Mouse (Mus musculus) stomach, embryonic 14.5 days (tissue): ENCODE measurements around the gene Zbtb8os. TPM values are rescaled to one million over a fixed set of nuclear protein-coding genes. Genes with fewer than 3 reads are reported as not detected.
A peak's percentile ranks its signal among the peaks of the same experiment; 100 is the strongest.

Experiments used
- ATAC-seq: fragments of 200-750 bp; cut with Nextera tagmentation; 2 replicates; pipeline ENCODE4 v1.8.0; 2017; ENCODE audit warnings: low read depth, moderate TSS enrichment; ENCODE audit not compliant: insufficient number of reproducible peaks, insufficient read depth, low FRiP score
- H3K27ac ChIP-seq: fragments of 300-500 bp; sonication (generic); 2 replicates; pipeline ENCODE4 v1.5.1; 2014; ENCODE audit warnings: mild to moderate bottlenecking, low read length, moderate library complexity, mixed read lengths
- H3K27me3 ChIP-seq: fragments of 300-500 bp; sonication (generic); 2 replicates; pipeline ENCODE4 v1.6.1; 2014; ENCODE audit warnings: low read length, control low read depth, mixed read lengths; ENCODE audit not compliant: control insufficient read depth, insufficient read depth
- H3K36me3 ChIP-seq: fragments of 300-500 bp; sonication (generic); 2 replicates; pipeline ENCODE4 v1.6.1; 2014; ENCODE audit warnings: mild to moderate bottlenecking, control low read depth, low read length, moderate library complexity, mixed read lengths; ENCODE audit not compliant: control insufficient read depth, insufficient read depth
- H3K4me1 ChIP-seq: fragments of 300-500 bp; sonication (generic); 2 replicates; pipeline ENCODE4 v1.6.1; 2014; ENCODE audit warnings: low read length, control low read depth, mixed read lengths; ENCODE audit not compliant: control insufficient read depth, insufficient read depth
- H3K4me2 ChIP-seq: fragments of 300-500 bp; sonication (generic); replicated peaks from 2 replicates; pipeline ENCODE4 v1.6.1; 2014; ENCODE audit warnings: low read depth, low read length, control low read depth
- H3K4me3 ChIP-seq: fragments of 300-500 bp; sonication (generic); 2 replicates; pipeline ENCODE4 v1.5.1; 2014; ENCODE audit warnings: low read depth, low read length, control low read depth
- H3K9ac ChIP-seq: fragments of 300-500 bp; sonication (generic); replicated peaks from 2 replicates; pipeline ENCODE4 v1.6.1; 2014; ENCODE audit warnings: low read depth, mild to moderate bottlenecking, control low read depth, low read length, moderate library complexity, mixed read lengths
- H3K9me3 ChIP-seq: fragments of 300-500 bp; sonication (generic); 2 replicates; pipeline ENCODE4 v1.6.1; 2016; ENCODE audit warnings: low read depth, low read length, control low read depth; ENCODE audit not compliant: control insufficient read depth
- WGBS: fragments of 180-500 bp; shearing (Covaris S2); extraction: QIAGEN DNeasy Blood & Tissue Kit; methylation state at CpG from one replicate; pipeline ENCODE4 v1.1.7; 2014; 5-methylcytosine and 5-hydroxymethylcytosine counted together
- polyA plus RNA-seq: library from polyadenylated mRNA; unstranded; fragments of >200 nt; fragmentation: Nextera tagmentation; extraction: Ambion mirVana; gene quantifications from 2 replicates; pipeline ENCODE4 v1.2.1, GENCODE M21; 2014

The Zbtb8os gene
- 46.7 and 52.2 TPM in 2 replicates for polyA plus RNA-seq

DNA sequence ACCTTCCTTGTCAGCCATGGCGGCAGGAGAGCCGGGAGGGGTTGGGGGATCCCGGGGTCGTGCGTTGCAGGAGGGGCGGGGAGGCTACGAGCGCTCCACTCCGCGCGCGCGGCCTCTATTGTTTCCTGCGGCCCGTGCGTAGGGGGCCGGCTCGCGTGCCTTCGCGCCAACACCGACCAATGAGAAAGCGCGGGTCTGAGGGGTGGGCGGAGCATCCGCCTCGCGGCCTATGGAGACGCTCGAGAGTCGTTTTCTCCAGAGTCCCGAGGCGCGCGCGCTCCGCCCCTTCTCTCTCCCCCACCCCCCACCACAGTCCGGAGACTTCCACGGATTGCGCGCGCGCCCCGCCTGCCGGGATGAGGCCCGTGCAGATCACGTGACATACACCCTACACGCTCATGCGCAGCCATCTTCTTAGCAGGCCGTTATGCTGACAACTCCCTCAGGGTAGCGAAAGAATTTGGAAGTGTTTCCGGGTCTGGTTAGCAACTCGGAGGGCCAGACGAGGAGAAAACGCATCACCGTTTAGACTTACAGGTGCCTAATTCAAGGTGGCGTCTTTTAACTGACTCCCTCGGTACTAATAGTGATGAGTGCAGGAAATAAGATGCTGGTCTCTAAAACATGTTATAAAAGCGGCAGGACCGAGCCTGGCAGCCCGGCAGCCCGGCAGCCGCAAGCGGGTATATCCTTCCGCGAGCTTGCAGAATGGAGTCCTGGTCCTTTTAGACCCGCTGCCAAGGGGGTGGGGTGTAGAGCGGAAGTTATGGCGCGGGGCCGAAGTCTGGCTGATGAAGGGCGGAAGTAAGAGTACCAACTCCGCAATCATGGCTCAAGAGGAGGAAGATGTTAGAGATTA is at the start of gene Zbtb8os, which contains the start of gene Rbbp4:
Zbtb8os (plus strand) TSS at position 480 of the 859 bp plus-strand sequence.
Rbbp4 (minus strand) TSS at position 155 of the 859 bp plus-strand sequence.
- no peaks in the 10 kb centered on the region for H3K9me3 ChIP-seq
- H3K4me3 ChIP-seq: peak within 1 kb of the TSS; percentile 96
- peak within 1 kb of the TSS; percentile 99 for H3K27ac ChIP-seq
- peak within 1 kb of the TSS; percentile 87 for H3K9ac ChIP-seq
- peak within 1 kb of the TSS; percentile 74 for H3K4me2 ChIP-seq
- H3K36me3 ChIP-seq: peaks cover 19% of the 10 kb centered on the region; the same call in 1 of the 2 replicates
- peaks cover 14% of the 10 kb centered on the region for H3K4me1 ChIP-seq
- WGBS: under 1% methylated on average over 68 of the region's 73 CpGs
- no peaks in the 10 kb centered on the region for H3K27me3 ChIP-seq
- peak; percentile 98 for ATAC-seq

DNA sequence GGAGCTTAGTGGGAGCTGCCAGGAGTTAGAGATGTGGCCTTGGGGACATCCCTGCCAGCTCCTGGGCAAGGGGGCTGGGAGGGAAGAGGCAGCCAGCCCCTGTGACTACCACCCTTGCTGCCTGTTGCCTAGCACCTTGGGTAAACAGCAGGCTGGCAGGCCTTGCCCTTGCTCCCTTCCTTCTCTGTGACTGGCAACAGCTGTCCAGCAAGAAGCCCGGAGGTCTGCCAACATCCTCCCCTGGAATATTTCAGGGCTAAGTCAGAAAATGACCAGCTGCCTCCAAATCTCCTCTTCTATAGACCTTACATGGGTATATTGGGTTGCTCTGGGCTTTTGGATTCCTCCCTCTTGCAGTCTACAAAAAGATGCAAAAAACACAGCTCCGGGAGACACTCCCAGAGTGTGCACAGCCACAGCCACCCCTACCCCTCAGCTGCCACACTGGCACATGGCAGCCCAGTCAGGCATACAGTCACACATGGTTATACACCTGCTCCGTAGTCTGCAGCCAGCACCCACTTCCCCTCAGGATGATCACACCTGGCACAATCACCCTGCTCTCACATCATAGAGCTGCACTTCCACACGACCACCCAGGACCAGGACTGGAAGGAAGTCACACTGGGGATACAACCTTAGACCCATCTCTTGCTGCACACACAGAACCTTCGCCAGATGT is 49.4 kb upstream of the Zbtb8os start:
- 42% methylated on average over 5 of the region's 5 CpGs for WGBS
- no peak overlapping the region for H3K4me3 ChIP-seq
- no peaks in the 10 kb centered on the region for H3K9me3 ChIP-seq
- H3K27me3 ChIP-seq: no peaks in the 10 kb centered on the region
- peak overlapping the region; percentile 97; the same call in 1 of the 2 replicates for H3K4me2 ChIP-seq
- no peak overlapping the region for H3K27ac ChIP-seq
- H3K36me3 ChIP-seq: no peaks in the 10 kb centered on the region
- peaks cover 4% of the 10 kb centered on the region; the same call in 1 of the 2 replicates for H3K4me1 ChIP-seq
- H3K9ac ChIP-seq: no peak overlapping the region
- ATAC-seq: 0 out of 2 replicates have a peak, but pooled peaks have one; percentile 7

DNA sequence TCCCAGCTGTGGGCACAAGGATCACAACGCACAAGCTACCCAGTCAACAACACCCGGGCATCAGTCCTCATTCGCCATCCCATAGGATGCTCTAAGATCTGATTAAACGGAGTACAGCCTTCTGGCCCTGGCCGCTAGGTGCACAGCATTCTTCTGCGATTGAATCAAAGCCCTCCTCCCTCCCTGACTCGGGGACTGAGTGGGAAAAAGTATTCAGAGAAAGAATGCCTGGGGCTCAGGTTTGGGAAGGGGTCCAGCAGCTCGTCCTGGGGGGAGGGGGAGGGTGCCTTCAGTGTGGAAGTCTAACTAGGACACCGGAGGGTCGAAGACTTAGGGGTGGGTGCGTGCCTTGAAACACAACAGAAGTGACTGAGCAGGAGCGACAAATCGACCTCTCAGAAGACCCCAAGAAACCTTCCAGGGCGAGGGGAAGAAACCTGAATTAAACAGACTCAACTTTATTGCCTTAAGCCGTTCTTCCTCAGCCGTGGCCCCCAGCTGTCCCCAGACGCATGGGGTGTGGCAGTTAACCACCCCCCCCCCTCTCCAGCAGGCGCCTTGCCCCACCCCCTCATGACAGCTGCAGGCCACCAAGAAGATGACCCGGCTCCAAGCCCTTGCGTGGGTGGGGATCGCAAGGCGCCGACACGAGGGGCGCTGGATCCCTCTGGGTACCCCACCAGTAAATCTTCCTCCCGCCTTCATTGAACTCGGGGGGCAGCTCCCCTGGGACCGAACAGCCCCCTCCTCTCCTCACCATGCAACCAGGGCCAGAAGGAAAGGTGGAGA is 48.6 kb upstream of the Zbtb8os start:
- Histone ChIP-seq H3K4me1 (peaks cover 4% of the 10 kb centered on the region; the same call in 1 of the 2 replicates), H3K27me3 (no peaks in the 10 kb centered on the region), H3K27ac (no peak overlapping the region), H3K9ac (peak overlapping the region; percentile 48; the same call in 1 of the 2 replicates), H3K9me3 (no peaks in the 10 kb centered on the region), H3K36me3 (no peaks in the 10 kb centered on the region), H3K4me2 (peak overlapping the region; percentile 97), H3K4me3 (peak overlapping the region; percentile 54)
- 1% methylated on average over 27 of the region's 28 CpGs for WGBS
- ATAC-seq: peak; percentile 57; the same call in 1 of the 2 replicates

DNA sequence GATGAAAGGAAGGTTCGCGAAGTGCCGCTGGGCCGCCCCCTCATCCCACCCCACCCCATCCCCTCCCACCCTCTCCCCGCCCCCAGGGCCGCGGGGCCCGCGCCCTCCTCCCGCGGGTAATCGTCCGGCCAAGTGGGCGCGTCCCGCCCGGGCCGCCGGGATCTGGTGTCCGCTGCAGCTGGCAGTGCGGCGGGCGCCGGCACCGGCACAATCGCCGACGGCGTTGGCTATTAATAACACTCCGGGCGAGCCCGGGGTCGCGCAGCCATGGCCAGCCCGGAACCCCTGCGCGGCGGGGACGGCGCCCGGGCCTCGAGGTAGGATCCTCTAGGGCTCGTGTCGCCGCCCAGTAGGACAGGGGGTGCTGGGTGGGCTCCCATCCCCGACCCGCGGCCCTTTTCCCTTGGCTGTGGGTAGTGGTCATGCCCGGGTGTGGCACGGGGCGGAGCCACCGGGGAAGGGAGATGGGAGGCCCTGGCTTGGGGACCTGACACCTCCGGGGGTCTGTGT is 48.0 kb upstream of the Zbtb8os start, which contains the start of gene Sync:
Sync (plus strand) TSS at position 146 of the 510 bp plus-strand sequence.
- no peak; the same call in 1 of the 2 replicates for ATAC-seq
- H3K9me3 ChIP-seq: no peaks in the 10 kb centered on the region
- no peak within 1 kb of the TSS for H3K27ac ChIP-seq
- H3K27me3 ChIP-seq: no peaks in the 10 kb centered on the region
- WGBS: under 1% methylated on average over 50 of the region's 53 CpGs
- no peaks in the 10 kb centered on the region for H3K36me3 ChIP-seq
- peaks cover 4% of the 10 kb centered on the region; the same call in 1 of the 2 replicates for H3K4me1 ChIP-seq
- H3K4me3 ChIP-seq: peak within 1 kb of the TSS; percentile 54
- peak within 1 kb of the TSS; percentile 97 for H3K4me2 ChIP-seq
- peak within 1 kb of the TSS; percentile 48; the same call in 1 of the 2 replicates for H3K9ac ChIP-seq

DNA sequence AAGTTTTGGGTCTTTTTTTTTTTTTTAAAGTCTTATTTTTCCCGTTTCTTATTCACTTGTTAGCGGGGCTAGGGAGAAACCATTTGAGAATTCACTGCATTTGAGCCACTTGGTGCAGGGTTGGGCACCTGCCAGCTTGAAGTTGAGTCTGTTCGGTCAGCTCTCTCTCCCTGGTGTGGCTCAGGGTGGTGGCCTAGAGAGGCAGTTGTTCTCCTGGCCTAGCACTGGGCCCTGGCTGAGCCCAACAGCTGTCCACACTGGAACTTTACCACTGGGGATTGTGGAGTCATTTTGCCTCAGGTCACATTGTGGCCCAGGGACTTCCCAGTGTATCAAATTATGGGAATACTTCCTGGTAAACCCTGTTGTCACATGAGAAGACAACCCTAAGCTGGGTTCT is 47.4 kb upstream of the Zbtb8os start:
- no peak for ATAC-seq
- Histone ChIP-seq H3K27me3 (no peaks in the 10 kb centered on the region), H3K36me3 (no peaks in the 10 kb centered on the region), H3K27ac (no peak overlapping the region), H3K4me2 (peak overlapping the region; percentile 97), H3K4me3 (peak overlapping the region; percentile 54), H3K9me3 (no peaks in the 10 kb centered on the region), H3K4me1 (peaks cover 4% of the 10 kb centered on the region; the same call in 1 of the 2 replicates), H3K9ac (no peak overlapping the region)
- WGBS: 37% methylated on average over 3 of the region's 3 CpGs

DNA sequence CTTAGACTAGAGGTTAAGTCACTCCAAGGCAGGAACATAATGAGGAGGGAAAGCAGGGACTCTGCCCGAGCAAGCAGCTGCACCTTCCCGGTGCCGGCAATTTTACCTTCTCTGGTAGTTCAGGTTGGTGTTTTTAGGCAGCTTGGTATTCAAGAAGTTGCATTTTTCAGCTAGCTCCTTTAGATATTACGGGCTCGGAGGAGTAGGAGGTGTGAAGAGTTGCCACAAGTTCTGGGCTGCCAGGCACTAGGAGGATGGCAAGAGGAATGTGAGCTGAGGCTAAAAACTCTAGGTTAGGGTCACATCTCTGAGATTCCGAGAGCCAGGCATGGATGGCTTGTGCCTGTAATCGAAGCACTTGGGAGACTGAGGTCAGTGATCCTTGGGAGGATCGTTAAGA is 45.8 kb upstream of the Zbtb8os start:
- H3K36me3 ChIP-seq: no peaks in the 10 kb centered on the region
- H3K4me1 ChIP-seq: peaks cover 4% of the 10 kb centered on the region
- H3K4me3 ChIP-seq: no peak overlapping the region
- ATAC-seq: no peak
- H3K9ac ChIP-seq: no peak overlapping the region
- no peaks in the 10 kb centered on the region for H3K9me3 ChIP-seq
- 87% methylated on average over 8 of the region's 8 CpGs for WGBS
- H3K27ac ChIP-seq: no peak overlapping the region
- no peaks in the 10 kb centered on the region for H3K27me3 ChIP-seq
- no peak overlapping the region for H3K4me2 ChIP-seq

DNA sequence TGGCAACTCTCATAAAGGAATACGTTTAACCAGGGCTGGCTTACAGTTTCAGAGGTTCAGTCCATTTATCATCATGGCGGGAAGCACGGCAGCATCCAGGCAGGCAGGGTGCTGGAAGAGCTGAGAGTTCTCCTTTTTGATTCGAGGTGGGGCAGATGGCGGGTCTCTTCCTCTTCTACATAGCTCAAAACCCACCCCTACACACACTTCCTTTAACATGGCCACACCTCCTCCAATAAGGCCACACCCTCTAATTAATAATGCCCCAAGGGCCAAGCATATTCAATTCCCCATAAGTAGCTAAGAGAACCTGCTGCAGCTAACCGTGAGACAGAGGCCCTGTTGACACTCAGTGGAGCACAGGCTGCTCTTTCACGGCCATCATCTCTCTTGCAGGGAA is 42.7 kb upstream of the Zbtb8os start:
- Histone ChIP-seq H3K27me3 (no peaks in the 10 kb centered on the region), H3K36me3 (no peaks in the 10 kb centered on the region), H3K9me3 (no peaks in the 10 kb centered on the region), H3K4me3 (no peak overlapping the region), H3K4me2 (no peak overlapping the region), H3K4me1 (peaks cover 2% of the 10 kb centered on the region), H3K9ac (no peak overlapping the region), H3K27ac (no peak overlapping the region)
- ATAC-seq: no peak
- 57% methylated on average over 7 of the region's 7 CpGs for WGBS
